Mouse (Mus musculus): ENCODE measurements around the gene Mfsd4b5. TPM values are rescaled to one million over a fixed set of nuclear protein-coding genes. Genes with fewer than 3 reads are reported as not detected.
"Not testable (repeated sequence)": the region's sequence is repeated elsewhere in the genome, so short reads cannot be mapped to it uniquely, and the experiment has no call there.

Gene Mfsd4b5
- polyA plus RNA-seq, 1 experiment from 2014 or later = not detected

DNA sequence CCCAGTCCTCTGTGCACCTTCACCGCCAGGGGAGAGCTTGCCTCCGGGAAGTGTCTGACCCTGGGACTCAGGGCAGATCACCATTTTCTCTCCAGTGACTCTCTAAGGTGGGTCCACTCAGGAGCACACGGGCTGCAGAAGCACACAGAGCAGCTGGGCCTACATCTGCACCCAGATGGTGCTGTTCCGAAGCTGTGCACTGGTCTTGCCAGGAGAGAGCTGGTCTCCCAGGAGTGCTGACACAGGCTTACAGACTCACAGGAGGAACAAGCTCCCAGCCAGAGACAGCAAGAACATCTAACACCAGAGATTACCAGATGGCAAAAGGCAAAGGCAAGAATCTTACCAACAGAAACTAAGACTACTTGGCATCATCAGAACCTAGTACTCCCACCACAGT, 22.4 kb upstream of the Mfsd4b5 start:
- H3K9me3 ChIP-seq; H3K4me1 ChIP-seq (replicated peaks); H3K27me3 ChIP-seq (ENCODE audit: insufficient read depth, poor library complexity, severe bottlenecking); DNase-seq (ENCODE audit: low spot score); H3K36me3 ChIP-seq; H3K27ac ChIP-seq; H3K4me3 ChIP-seq: not testable (repeated sequence)
- WGBS = 78% methylated on average over 4 of the region's 4 CpGs

- Histone ChIP-seq H3K36me3 (no peaks in the 10 kb centered on the region), H3K9me3 (no peaks in the 10 kb centered on the region), H3K27me3 (ENCODE audit: insufficient read depth, poor library complexity, severe bottlenecking) (no peaks in the 10 kb centered on the region), H3K4me3 (no peak overlapping the region), H3K4me1 (replicated peaks) (peaks cover 7% of the 10 kb centered on the region; the same call in 1 of the 2 replicates), H3K27ac (no peak overlapping the region)
- DNase-seq (ENCODE audit: low spot score) = no peak
- WGBS = 90% methylated on average over 4 of the region's 4 CpGs
Observed at GRCm38 (mm10) chr10:40007953-40008352, 21.5 kb upstream of the Mfsd4b5 start.

GRCm38 (mm10) chr10:40006963-40007362, 20.5 kb upstream of the Mfsd4b5 start:
- peaks cover 7% of the 10 kb centered on the region; the same call in 1 of the 2 replicates for H3K4me1 ChIP-seq (replicated peaks)
- no peak overlapping the region for H3K4me3 ChIP-seq
- no peak overlapping the region for H3K27ac ChIP-seq
- WGBS = 48% methylated on average over 10 of the region's 10 CpGs
- no peaks in the 10 kb centered on the region for H3K9me3 ChIP-seq
- no peaks in the 10 kb centered on the region for H3K27me3 ChIP-seq (ENCODE audit: insufficient read depth, poor library complexity, severe bottlenecking)
- peak; percentile 46 for DNase-seq (ENCODE audit: low spot score)
- no peaks in the 10 kb centered on the region for H3K36me3 ChIP-seq

- no peaks in the 10 kb centered on the region for H3K36me3 ChIP-seq
- no peaks in the 10 kb centered on the region for H3K27me3 ChIP-seq (ENCODE audit: insufficient read depth, poor library complexity, severe bottlenecking)
- H3K9me3 ChIP-seq = no peaks in the 10 kb centered on the region
- no peak for DNase-seq (ENCODE audit: low spot score)
- no peak overlapping the region for H3K4me3 ChIP-seq
- H3K4me1 ChIP-seq (replicated peaks) = no peaks in the 10 kb centered on the region
- no peak overlapping the region for H3K27ac ChIP-seq
- 94% methylated on average over 2 of the region's 2 CpGs for WGBS
Observed at GRCm38 (mm10) chr10:40000746-40001145, 14.3 kb upstream of the Mfsd4b5 start.

GRCm38 (mm10) chr10:39991155-39991554, 4.7 kb upstream of the Mfsd4b5 start:
- Histone ChIP-seq H3K27ac (no peak overlapping the region), H3K27me3 (ENCODE audit: insufficient read depth, poor library complexity, severe bottlenecking) (no peaks in the 10 kb centered on the region), H3K4me3 (no peak overlapping the region), H3K4me1 (replicated peaks) (no peaks in the 10 kb centered on the region), H3K36me3 (no peaks in the 10 kb centered on the region), H3K9me3 (peaks cover 11% of the 10 kb centered on the region; the same call in 1 of the 2 replicates)
- no peak for DNase-seq (ENCODE audit: low spot score)
- WGBS = 75% methylated on average over 4 of the region's 4 CpGs

GRCm38 (mm10) chr10:39982604-39983003, 3.8 kb downstream of the Mfsd4b5 start:
- peaks cover 8% of the 10 kb centered on the region for H3K9me3 ChIP-seq
- no peak for DNase-seq (ENCODE audit: low spot score)
- H3K36me3 ChIP-seq = no peaks in the 10 kb centered on the region
- 80% methylated on average over 5 of the region's 5 CpGs for WGBS
- no peaks in the 10 kb centered on the region for H3K4me1 ChIP-seq (replicated peaks)
- no peaks in the 10 kb centered on the region for H3K27me3 ChIP-seq (ENCODE audit: insufficient read depth, poor library complexity, severe bottlenecking)
- H3K4me3 ChIP-seq = no peak overlapping the region
- no peak overlapping the region for H3K27ac ChIP-seq

GRCm38 (mm10) chr10:39978231-39978630, 8.2 kb downstream of the Mfsd4b5 start:
- 87% methylated on average over 1 of the region's 1 CpGs for WGBS
- H3K9me3 ChIP-seq = peaks cover 17% of the 10 kb centered on the region
- no peak overlapping the region for H3K4me3 ChIP-seq
- no peaks in the 10 kb centered on the region for H3K36me3 ChIP-seq
- H3K27me3 ChIP-seq (ENCODE audit: insufficient read depth, poor library complexity, severe bottlenecking) = no peaks in the 10 kb centered on the region
- H3K4me1 ChIP-seq (replicated peaks) = no peaks in the 10 kb centered on the region
- no peak overlapping the region for H3K27ac ChIP-seq
- DNase-seq (ENCODE audit: low spot score) = no peak

DNA sequence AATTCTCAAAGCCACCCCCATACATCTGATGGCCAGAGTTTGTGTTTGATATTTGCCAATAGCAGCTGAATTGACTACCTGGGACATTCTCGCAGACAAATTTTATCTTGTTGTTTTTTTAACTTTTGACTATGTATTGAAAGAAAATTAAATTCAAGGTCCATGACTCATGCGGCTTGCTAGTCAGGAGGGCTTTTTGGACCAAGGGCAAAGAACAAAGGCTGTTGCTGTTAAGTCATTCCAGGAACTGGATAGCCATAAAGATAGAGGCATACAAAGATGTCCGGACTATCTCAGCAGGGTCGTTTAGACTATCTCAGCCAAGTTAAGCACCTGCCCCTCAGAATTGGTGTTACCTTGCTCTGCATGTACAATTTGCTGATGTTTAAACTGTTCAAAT, 9.1 kb downstream of the Mfsd4b5 start:
- no peaks in the 10 kb centered on the region for H3K27me3 ChIP-seq (ENCODE audit: insufficient read depth, poor library complexity, severe bottlenecking)
- no peak for DNase-seq (ENCODE audit: low spot score)
- H3K27ac ChIP-seq = no peak overlapping the region
- no peaks in the 10 kb centered on the region for H3K36me3 ChIP-seq
- H3K4me3 ChIP-seq = no peak overlapping the region
- WGBS = 95% methylated on average over 4 of the region's 4 CpGs
- H3K9me3 ChIP-seq = peaks cover 17% of the 10 kb centered on the region
- no peaks in the 10 kb centered on the region for H3K4me1 ChIP-seq (replicated peaks)

DNA sequence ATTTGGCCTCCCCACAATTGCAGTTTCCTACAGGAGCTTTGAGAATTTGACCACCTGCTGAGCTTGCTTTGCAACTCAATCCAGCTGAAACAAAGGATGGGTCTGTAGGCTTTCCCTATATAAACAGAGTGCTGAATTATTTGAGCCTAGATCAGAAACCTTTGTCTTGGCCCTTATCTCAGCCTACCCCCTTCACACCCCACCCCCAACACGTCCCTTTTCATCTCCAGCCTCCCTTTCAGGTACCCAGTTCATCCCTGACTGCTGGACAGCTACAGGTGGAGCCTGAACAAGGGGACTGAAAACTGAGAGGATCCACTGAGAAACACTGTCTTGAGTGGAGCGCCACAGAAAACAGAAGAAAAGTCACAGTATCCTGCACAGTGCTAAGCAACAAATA, 10.7 kb downstream of the Mfsd4b5 start:
- Histone ChIP-seq H3K9me3 (peaks cover 17% of the 10 kb centered on the region), H3K36me3 (no peaks in the 10 kb centered on the region)
- 44% methylated on average over 2 of the region's 2 CpGs for WGBS

GRCm38 (mm10) chr10:39974982-39975381, 11.5 kb downstream of the Mfsd4b5 start:
- DNase-seq (ENCODE audit: low spot score) = no peak
- Histone ChIP-seq H3K4me1 (replicated peaks) (no peaks in the 10 kb centered on the region), H3K9me3 (peaks cover 17% of the 10 kb centered on the region), H3K4me3 (no peak overlapping the region), H3K27me3 (ENCODE audit: insufficient read depth, poor library complexity, severe bottlenecking) (no peaks in the 10 kb centered on the region), H3K27ac (no peak overlapping the region), H3K36me3 (no peaks in the 10 kb centered on the region)
- 65% methylated on average over 11 of the region's 11 CpGs for WGBS

More for the DNA sequence above, 10.7 kb downstream of the Mfsd4b5 start:
- no peak overlapping the region for H3K4me3 ChIP-seq
- DNase-seq (ENCODE audit: low spot score) = no peak
- no peaks in the 10 kb centered on the region for H3K27me3 ChIP-seq (ENCODE audit: insufficient read depth, poor library complexity, severe bottlenecking)
- H3K4me1 ChIP-seq (replicated peaks) = no peaks in the 10 kb centered on the region
- no peak overlapping the region for H3K27ac ChIP-seq

- 84% methylated on average over 3 of the region's 3 CpGs for WGBS
- H3K27me3 ChIP-seq (ENCODE audit: insufficient read depth, poor library complexity, severe bottlenecking) = no peaks in the 10 kb centered on the region
- no peaks in the 10 kb centered on the region for H3K36me3 ChIP-seq
- no peak overlapping the region for H3K4me3 ChIP-seq
- H3K27ac ChIP-seq = no peak overlapping the region
- no peaks in the 10 kb centered on the region for H3K4me1 ChIP-seq (replicated peaks)
- H3K9me3 ChIP-seq = no peaks in the 10 kb centered on the region
- DNase-seq (ENCODE audit: low spot score) = no peak
Observed at GRCm38 (mm10) chr10:39967512-39967911, 18.9 kb downstream of the Mfsd4b5 start.

- H3K9me3 ChIP-seq = no peaks in the 10 kb centered on the region
- no peaks in the 10 kb centered on the region for H3K36me3 ChIP-seq
- H3K4me1 ChIP-seq (replicated peaks) = peaks cover 11% of the 10 kb centered on the region
- peaks cover 15% of the 10 kb centered on the region for H3K27me3 ChIP-seq (ENCODE audit: insufficient read depth, poor library complexity, severe bottlenecking)
- no peak overlapping the region for H3K27ac ChIP-seq
- no peak overlapping the region for H3K4me3 ChIP-seq
- DNase-seq (ENCODE audit: low spot score) = no peak
- WGBS = 62% methylated on average over 1 of the region's 1 CpGs
Observed at GRCm38 (mm10) chr10:39961906-39962305, 24.5 kb downstream of the Mfsd4b5 start.

DNA sequence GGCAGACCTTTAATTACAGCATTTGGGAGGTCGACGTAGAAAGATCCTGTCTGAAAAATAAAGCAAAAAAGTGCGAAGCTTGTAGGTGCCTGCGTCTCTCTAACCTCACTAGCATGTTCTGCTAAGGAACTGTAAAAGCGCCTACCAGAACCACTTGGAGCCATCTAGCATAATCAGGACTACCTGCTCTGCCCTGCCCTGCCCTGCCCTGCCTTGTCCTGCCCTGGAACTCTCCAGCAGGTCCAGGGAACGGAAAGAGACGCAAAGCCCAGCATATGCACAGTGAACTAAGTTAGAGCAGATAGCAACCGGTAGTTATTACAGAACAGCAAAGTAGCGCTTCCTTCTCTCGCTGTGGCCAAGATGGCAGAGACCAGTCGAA, 26.0 kb downstream of the Mfsd4b5 start:
- no peaks in the 10 kb centered on the region for H3K9me3 ChIP-seq
- no peaks in the 10 kb centered on the region for H3K36me3 ChIP-seq
- no peak for DNase-seq (ENCODE audit: low spot score)
- WGBS = 46% methylated on average over 11 of the region's 11 CpGs
- H3K4me1 ChIP-seq (replicated peaks) = peaks cover 11% of the 10 kb centered on the region
- no peak overlapping the region for H3K27ac ChIP-seq
- peak overlapping the region; percentile 69 for H3K4me3 ChIP-seq
- H3K27me3 ChIP-seq (ENCODE audit: insufficient read depth, poor library complexity, severe bottlenecking) = peaks cover 15% of the 10 kb centered on the region

GRCm38 (mm10) chr10:39959761-39960440, 26.5 kb downstream of the Mfsd4b5 start, which contains the start of gene Mfsd4b3:
Gene Mfsd4b3 (minus strand): TSS chr10:39960153.
- Histone ChIP-seq H3K4me1 (replicated peaks) (peaks cover 11% of the 10 kb centered on the region), H3K27ac (peak within 1 kb of the TSS; percentile 85), H3K36me3 (no peaks in the 10 kb centered on the region), H3K9me3 (no peaks in the 10 kb centered on the region), H3K27me3 (ENCODE audit: insufficient read depth, poor library complexity, severe bottlenecking) (peaks cover 15% of the 10 kb centered on the region), H3K4me3 (peak within 1 kb of the TSS; percentile 69)
- peak; percentile 94 for DNase-seq (ENCODE audit: low spot score)
- under 1% methylated on average over 38 of the region's 38 CpGs for WGBS
